Mouse (Mus musculus) adrenal gland, postnatal 36 days (tissue): Measurements from ENCODE around the gene Cd3g. TPM values are rescaled to one million over a fixed set of nuclear protein-coding genes. Genes with fewer than 3 reads are reported as not detected.

Experiments
- total RNA-seq, 2 experiments: library from RNA; stranded (reverse); gene quantifications; 2 replicates each; pipeline ENCODE4 v1.2.3; 2021

The Cd3g gene
- total RNA-seq, 2 experiments from 2014 or later, result 0.30 TPM; not detected in 1

Other genes starting within 250 kb of the Cd3g start
- gene Phldb1, start 245.2 kb downstream of the Cd3g start, total RNA-seq, result 10 to 100 TPM; 41.2 to 48.9 TPM
- 100 to 1,000 TPM; 173 to 185 TPM for gene Arcn1, start 212.6 kb downstream of the Cd3g start, total RNA-seq
- 10 to 100 TPM; 68.9 to 97.6 TPM for gene Ift46, start 212.5 kb downstream of the Cd3g start, total RNA-seq
- 1 to 10 TPM; 2.2 to 8.8 TPM for gene Tmem25, start 181.1 kb downstream of the Cd3g start, total RNA-seq
- 1 to 10 TPM; 1.2 to 4.1 TPM for gene Ttc36, start 177.4 kb downstream of the Cd3g start, total RNA-seq
- 10 to 100 TPM; 31.9 to 38.3 TPM for gene Kmt2a, start 99.1 kb downstream of the Cd3g start, total RNA-seq
- 100 to 1,000 TPM; 605 to 637 TPM for gene Atp5l, start 59.7 kb downstream of the Cd3g start, total RNA-seq
- 100 to 1,000 TPM in 1 of 2 experiments, 10 to 100 TPM in 1; 97.9 to 105 TPM for gene Ube4a, start 14.8 kb downstream of the Cd3g start, total RNA-seq
- gene Cd3d, start 1.4 kb upstream of the Cd3g start, total RNA-seq, result 1 to 10 TPM in 1 of 2 experiments, not detected in 1; 1.5 TPM
- under 1 TPM in 1 of 2 experiments, not detected in 1; 0.60 TPM for gene Cd3e, start 29.2 kb upstream of the Cd3g start, total RNA-seq
- 10 to 100 TPM in 1 of 2 experiments, 1 to 10 TPM in 1; 8.3 to 10.4 TPM for gene Mpzl2, start 59.4 kb upstream of the Cd3g start, total RNA-seq
- gene Mpzl3, start 74.8 kb upstream of the Cd3g start, total RNA-seq, result 10 to 100 TPM in 1 of 2 experiments, 1 to 10 TPM in 1; 5.3 to 12.2 TPM
- gene Jaml, start 98.8 kb upstream of the Cd3g start, total RNA-seq, result 1 to 10 TPM; 1.9 to 3.1 TPM
- 10 to 100 TPM; 10.6 to 15.7 TPM for gene Scn2b, start 137.4 kb upstream of the Cd3g start, total RNA-seq
- gene Scn4b, start 158.0 kb upstream of the Cd3g start, total RNA-seq, result under 1 TPM; 0.60 to 0.66 TPM
- under 1 TPM in 1 of 2 experiments, not detected in 1; 0.36 TPM for gene BC049352, start 201.6 kb upstream of the Cd3g start, total RNA-seq
- gene Tmprss4, start 223.7 kb upstream of the Cd3g start, total RNA-seq, result not detected